ENCODE assay signal across 14 mouse cellular contexts in genomic region chr17:69786985-69787384, GRCm38 (mm10).
"Had no signal": no experiment of that assay in that cellular context is flagged by ENCODE, and none has a peak within 500 bp of the region (broad histone marks: within the 10 kb centered on the region; RNA-seq: fewer than 3 reads in every experiment).

No protein-coding gene starts in this region.

- ATAC-seq: midbrain, embryonic 16.5 days had no signal

- H3K9ac ChIP-seq: lung, embryonic 14.5 days; midbrain, embryonic 12.5 days; neural tube, embryonic 12.5 days had no signal

- H3K9me3 ChIP-seq: midbrain, embryonic 10.5 days; midbrain, embryonic 12.5 days; neural tube, embryonic 12.5 days had no signal

- H3K27me3 ChIP-seq: midbrain, embryonic 12.5 days; neural tube, embryonic 12.5 days had no signal

- H3K4me3 ChIP-seq: midbrain, embryonic 10.5 days; midbrain, embryonic 12.5 days; myocyte; neural tube, embryonic 12.5 days had no signal

- H3K27ac ChIP-seq: midbrain, embryonic 10.5 days; midbrain, embryonic 12.5 days; neural tube, embryonic 12.5 days had no signal

- H3K4me2 ChIP-seq: lung, embryonic 14.5 days; midbrain, embryonic 12.5 days; neural tube, embryonic 12.5 days had no signal

- H3K36me3 ChIP-seq: midbrain, embryonic 10.5 days; midbrain, embryonic 12.5 days; neural tube, embryonic 12.5 days had no signal

- H3K4me1 ChIP-seq: midbrain, embryonic 10.5 days; midbrain, embryonic 12.5 days; neural tube, embryonic 12.5 days had no signal

- DNase-seq: lung, adult 18-20 months; lung, embryonic 14.5 days; lung, postnatal 10 days; lung, postnatal 4 days; midbrain, embryonic 14.5 days; right cerebral cortex, postnatal 14 days; thymus, adult 18-20 months; thymus, postnatal 14 days; thymus, postnatal 36 days had no signal
